Mouse (Mus musculus): Measurements from ENCODE around the gene Boc. TPM values are rescaled to one million over a fixed set of nuclear protein-coding genes. Genes with fewer than 3 reads are reported as not detected.

The Boc gene
- 10 to 100 TPM; 19.5 to 23.5 TPM for total RNA-seq (2021)
- long read RNA-seq, experiment 1, full-length matches to known transcripts: 4 of 22 reads
- long read RNA-seq, experiment 1, partial matches to known transcripts: 7 of 22 reads
- long read RNA-seq, experiment 1, other reads (novel, unspliced or antisense): 11 of 22 reads
- long read RNA-seq, experiment 2, full-length matches to known transcripts: 2 of 16 reads
- long read RNA-seq, experiment 2, partial matches to known transcripts: 6 of 16 reads
- long read RNA-seq, experiment 2, other reads (novel, unspliced or antisense): 8 of 16 reads

DNA sequence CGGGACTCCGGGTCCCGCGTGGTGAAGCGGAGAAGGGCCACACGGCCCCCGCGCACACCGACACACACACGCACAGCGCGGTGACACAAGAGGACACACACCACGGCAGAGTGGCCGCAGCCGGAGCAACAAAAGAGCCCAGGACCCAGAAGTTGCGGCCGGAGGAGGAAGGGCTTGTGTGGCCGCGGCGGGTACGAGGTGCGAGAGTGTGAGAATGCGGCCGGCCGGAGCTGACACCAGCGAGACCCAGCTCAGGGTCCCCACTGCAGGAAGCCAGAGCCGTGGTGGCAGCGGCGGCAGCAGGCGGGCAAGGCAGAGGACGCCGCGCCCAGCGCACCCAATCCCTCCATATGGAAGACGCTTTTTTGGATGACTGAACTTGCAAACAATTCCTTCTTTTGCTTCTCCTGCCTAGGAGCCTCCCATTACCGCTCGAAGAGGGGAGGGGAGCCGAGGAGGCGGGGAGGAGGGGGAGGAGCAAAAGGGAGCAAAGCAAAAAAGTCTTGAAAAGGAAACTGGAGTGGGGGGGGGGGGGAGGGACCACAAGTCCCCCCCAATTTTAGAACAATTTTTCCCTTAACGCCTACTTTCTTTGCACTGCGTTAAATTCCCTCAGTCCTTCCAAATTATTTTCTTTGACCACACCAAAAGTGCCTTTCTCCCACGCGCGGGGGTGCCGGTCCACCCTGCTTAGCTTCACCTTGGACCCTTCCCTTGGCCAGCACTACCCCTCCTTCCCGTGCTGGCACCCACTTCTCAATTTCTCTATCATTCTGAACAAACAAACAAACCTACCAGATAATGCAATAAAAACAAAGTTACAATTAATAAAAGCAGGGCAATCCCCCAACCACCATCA, at the start of gene Boc:
TSS of gene Boc (minus strand) at position 427 of the 859 bp plus-strand sequence.
- DNase-seq (ENCODE audit: low spot score in 2 of 2): peak; percentile 56 to 70

DNA sequence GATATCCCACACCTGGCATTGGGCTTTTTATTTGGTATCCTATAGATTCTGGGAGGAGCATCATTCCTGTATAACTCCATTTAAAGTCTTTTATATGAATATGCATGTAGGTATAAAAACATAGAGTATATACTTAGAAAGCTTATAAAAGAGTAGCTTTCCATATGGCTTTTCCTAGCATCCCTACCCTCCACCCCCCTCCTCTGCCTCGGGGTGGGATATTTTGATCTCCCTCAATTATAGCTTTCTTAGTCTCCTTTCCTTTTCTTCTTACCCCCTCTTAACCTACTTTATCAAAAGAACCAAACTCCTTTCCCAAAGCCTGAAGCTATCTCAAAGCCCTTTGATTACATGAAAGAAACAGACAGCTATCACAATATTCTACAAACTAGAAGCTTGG, 47.9 kb upstream of the Boc start:
- no peak for DNase-seq (ENCODE audit: low spot score in 2 of 2)

DNA sequence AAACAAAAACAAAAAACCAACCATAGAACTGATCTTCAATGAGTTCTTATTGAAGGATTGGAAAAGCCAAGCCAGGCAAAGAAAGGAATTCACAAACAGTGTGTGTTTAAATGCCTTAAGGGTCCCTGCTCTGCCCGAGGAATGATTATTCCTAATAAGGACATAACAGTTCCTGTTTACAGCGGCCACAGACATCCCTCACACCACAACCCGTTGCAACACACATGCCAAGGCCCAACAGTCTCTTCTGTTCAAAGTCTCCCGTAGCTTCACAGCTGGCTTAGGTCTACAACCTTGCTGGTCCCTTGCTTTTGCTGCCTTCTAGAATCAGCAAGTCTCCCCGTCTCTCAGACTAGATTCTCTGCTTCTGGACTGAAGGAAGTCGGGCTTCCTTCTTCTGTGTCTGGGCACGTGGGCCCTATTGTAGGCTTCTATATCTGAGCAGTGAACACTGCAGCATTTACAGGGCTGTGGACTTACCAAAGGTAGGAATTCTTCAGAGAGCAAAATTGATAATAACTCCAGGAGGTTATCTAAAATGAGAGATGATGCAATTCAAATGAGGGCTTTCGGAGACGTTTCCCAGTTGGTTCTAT, 45.4 kb upstream of the Boc start:
- DNase-seq (ENCODE audit: low spot score in 2 of 2): no peak

DNA sequence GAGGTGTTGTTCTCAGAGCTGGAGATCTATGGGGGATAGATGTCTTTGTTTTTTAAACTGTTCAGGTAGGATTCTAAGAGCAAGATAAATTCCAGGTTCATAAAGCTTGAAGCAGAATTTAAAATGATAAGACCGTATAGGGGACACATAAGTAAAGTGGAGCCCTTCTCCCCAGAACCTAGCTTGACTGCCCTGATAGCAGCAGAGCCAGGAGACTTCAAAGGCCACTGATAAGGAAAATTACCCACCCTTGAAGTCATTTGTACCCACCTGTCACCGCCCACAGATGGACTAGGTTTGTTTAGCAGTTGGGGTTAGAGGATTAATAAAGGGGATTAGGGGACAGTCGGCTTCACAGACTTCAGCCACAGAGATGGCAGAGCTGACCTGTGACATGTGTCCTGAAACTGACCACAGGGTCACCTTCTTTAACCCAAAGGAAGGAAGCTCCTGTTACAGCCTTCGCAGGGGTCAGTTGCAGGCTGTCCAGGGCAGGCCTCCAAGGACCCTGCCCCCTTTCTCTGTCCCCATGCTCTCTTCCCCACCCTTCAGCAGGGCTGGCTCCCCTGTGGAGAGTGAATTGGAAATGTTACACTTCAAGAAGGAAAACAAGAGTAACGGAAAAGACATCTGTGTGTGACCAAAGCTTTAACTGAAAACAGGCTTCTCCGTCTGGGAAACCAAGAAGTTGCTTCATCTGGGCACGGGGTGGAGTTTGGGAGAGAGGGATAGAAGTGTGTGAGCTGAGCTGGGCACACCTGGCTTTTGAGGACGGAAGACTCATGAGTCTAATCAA, 43.5 kb upstream of the Boc start:
- no peak for DNase-seq (ENCODE audit: low spot score in 2 of 2)

DNA sequence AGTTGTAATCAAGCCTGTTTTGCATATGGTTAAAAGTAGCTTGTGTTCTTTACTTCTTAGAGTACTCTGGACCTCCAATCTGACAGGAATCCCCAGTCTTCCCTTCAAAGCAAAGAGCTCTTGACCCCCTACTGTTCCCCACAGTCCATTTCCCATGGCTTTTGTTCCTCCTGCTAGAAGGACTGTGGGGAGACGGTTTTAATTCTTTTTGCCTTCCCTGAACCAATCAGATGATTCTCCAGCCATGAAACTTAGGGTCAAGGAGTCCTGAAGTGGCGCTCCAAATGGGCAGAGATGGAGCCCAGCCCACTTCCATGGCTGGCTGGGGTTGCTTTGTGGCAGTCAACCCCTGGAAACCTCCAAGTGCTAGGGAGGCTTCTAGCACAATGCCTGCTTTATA, 42.5 kb upstream of the Boc start:
- DNase-seq (ENCODE audit: low spot score in 2 of 2): no peak

DNA sequence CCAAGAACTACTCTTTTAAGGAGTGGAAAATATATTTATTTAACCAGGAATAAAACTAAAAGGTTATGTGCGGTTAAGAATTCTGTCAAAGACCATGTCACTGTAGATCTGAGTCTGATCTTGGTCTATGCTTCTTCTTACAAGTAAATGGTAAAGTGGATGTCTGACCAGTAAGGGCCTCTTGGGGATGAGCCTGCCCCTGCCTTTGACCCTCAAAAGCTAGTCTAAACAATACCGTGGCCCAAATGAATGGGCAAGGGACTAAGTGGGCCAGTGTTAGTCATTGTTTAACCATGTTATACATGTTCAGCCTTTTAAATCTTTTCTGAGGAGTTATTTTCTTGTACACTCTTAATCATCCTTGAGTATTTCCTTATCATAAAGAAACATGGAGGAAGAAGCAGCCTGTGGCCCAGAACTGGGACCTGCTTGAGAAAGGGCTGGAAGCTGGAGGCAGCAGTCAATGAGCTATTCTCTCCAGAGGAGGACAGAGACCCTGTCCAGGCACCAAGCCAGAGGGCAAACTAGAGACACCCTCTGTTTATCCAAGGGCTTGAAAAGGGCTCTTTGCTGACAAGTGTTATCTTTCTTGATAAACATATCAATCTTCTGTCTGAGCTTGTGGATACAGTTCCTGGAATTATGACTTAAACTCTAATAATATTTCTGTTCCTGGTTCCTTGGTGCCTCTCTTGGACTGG, 38.6 kb upstream of the Boc start:
- DNase-seq (ENCODE audit: low spot score in 2 of 2): no peak

DNA sequence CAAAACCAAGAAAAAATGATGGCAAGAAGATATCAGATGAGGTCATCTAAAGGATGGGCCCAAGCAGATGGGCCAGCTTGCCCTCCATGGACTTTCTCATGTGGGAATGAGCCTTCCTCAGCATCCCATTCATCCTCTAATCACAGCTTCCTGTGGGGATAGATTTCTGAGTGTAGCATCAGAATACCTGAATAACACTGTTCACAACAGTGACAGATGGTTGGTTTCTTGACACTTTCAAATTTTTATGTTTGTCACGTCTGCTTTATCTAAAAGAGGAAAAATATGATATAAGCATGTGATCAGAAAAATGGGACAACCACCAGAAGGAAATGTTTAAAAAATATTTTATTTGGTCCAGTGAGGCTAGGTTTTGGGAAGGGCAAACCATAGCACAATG, 30.8 kb upstream of the Boc start:
- DNase-seq (ENCODE audit: low spot score in 2 of 2): no peak

DNA sequence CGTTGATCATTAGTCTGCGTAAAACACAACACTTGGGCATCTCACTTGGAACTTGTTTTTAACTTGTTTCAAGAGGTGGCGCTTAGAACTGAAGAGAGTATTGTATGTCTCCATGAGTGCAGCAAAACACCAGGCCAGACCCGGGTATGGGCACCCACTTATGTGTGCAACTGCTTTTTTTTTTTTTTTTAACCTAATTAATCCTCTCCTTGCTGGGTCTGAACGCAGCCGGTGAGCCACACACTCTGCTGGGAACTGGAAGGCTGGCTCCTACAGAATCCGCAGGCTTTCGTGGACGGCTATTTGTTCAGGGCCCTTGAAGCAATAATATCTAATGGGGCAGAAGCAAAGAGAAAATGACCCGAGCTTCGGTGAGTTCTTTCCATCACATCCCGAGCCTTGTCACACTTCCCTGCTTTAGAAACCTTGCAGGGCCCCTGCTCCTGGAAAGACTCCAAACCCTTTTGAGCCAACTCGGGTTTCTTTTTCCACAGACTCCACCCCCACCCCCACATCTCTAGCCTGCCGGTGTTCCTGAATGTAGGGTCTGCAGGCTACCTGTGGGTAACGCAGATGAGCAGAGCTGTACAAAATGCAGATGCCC, 20.8 kb upstream of the Boc start:
- DNase-seq (ENCODE audit: low spot score in 2 of 2): no peak

DNA sequence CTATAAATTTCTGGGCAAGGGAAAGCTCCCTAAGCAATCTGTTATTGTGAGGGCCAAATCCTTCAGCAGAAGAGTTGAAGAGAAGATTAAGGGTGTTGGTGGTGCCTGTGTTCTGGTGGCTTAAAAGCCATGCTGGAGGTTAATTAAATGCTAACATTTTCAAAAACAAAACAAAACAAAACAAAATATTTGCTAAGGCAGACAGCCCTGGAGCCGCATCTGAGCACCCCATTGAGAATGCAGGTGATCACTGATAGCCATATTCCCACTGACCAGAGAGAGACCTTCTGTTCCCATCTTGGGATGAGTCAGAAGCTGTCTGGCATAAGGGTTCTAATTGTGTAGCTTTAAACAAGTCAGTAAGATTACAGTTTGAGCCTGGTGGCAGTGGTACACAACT, 19.9 kb upstream of the Boc start:
- DNase-seq (ENCODE audit: low spot score in 2 of 2): no peak

DNA sequence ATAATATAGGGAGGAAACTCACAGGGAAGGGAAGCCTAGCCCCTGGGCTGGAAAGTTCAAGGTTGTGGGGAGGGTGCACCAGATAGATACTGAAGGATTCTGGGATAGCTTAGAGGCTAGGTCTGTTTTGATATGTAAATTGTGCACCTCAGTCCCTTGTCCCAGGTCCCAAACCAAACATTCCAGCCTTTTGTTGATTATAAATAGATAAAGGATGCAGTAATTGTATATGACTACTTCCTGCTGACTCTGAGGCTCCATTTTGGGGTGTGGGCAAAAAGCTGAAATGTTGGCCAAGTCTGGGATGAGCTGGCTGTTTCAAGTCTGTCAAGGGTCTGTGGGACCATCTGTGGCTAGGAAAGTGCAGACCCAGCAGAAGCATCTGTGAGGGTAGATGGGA, 9.4 kb upstream of the Boc start:
- DNase-seq (ENCODE audit: low spot score in 2 of 2): no peak

DNA sequence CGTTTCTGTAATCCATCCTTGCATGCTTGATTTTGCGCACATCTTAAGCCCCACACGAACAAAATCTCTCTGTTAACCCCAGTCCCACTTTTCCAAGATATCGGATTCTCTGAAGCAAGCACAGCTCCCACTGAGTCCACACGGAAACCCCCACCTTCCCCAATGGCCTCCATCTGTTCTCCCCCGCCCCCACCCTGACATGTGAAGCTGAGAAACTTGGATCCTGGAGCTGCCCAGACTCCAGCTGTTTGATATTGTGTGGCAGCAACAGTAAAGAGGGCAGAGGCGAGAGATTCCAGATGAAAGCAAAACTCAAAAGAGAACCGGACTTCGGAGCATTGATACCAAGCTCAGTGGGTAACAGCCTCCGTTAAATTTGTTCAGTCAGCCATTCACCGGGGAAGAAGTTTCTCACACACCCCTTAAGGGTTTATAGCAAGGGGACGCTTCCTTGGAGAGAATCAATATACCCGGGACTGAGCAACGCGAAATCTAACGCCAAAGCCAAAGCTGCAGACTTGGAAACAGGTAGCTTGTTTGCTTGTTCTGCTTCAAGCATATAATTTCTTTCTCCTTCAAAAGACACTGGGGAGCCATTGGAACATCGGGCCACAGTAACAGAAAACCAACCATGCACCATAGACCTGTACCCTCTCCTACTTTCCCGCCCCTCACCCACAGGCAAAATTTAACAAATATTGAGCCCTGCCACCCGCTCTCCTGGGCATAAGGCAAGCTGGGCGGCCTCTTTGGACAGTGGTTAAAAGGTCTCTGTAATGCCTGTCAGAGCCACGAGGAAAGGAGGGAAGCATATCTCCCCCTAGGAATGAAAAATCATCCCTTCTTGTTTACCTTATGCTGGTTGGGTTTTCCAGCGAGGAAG, 6.9 kb upstream of the Boc start:
- DNase-seq (ENCODE audit: low spot score in 2 of 2): no peak

DNA sequence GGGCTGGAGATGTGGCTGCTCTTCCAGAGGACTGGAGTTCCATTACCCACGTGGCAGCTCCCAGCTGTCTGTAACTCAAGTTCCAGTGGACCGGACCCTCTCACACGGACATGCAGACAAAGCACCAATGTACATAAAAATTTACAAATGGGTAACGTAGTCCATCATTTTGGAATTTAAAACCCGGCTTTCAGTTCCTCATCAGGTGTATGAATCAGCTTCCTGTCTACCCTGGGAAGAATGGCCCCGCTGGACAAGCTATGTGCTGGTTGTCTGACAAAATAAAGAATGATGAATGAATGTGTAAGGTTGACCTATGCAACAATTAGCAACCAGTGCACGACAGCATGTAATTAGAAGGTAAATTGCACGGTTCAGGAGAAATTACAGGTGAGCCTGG, 5.7 kb upstream of the Boc start:
- no peak for DNase-seq (ENCODE audit: low spot score in 2 of 2)

DNA sequence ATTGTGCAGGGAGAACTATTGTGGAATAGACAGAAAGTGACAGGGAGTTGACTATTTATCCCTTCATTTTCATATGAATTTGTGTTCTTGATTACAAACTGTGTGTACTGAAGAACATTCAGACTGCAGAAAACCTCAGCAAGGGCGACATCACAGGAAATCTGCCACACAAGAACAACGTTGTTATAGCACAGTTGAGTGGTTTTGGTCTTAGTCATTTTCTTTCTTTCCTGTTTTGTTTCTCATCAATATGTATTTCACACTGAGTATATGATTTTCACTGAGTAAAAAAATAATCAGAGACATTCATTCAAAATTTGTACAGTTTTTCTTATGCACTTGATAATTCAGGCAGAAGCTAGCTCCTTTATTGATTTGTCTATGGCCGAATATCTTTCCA, 3.4 kb upstream of the Boc start:
- DNase-seq (ENCODE audit: low spot score in 2 of 2): no peak

DNA sequence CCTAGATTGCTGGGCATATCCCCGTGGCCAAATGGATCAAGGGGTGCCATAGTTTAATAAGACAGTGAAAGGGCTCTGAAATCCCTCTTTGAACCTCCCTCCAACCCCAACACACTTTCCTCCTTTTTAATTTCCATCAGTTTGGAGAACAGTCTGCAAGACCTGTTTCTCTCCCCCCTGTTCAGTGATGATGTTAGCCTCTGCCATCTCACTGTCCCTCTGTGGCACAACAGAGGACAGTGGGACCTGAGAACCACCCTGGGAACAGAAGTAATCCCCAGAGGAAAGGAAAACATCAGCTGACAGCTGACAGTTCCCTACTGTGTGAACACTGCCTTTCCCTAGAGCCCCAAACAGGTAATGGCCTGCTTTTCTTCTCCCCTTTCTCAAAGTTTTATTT, 1.5 kb upstream of the Boc start:
- DNase-seq (ENCODE audit: low spot score in 2 of 2): no peak

DNA sequence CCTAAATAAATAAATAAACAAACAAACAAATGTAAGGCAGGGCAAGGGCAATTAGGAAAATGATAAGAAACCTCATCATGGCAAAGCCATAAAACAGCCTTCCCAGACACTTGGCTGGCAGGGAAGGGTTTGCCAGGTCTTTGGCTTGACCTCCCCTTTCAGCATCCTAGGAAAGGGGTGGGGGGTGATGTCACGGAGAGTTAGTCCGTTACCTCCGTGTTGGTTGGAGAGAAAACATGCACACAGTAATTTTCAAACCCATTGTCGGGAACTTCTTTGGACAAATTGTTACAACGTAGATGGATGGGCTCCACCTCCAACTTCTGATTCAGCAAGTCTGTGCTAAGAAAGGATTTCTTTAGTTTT, 616 bp upstream of the Boc start:
- no peak for DNase-seq (ENCODE audit: low spot score in 2 of 2)

DNA sequence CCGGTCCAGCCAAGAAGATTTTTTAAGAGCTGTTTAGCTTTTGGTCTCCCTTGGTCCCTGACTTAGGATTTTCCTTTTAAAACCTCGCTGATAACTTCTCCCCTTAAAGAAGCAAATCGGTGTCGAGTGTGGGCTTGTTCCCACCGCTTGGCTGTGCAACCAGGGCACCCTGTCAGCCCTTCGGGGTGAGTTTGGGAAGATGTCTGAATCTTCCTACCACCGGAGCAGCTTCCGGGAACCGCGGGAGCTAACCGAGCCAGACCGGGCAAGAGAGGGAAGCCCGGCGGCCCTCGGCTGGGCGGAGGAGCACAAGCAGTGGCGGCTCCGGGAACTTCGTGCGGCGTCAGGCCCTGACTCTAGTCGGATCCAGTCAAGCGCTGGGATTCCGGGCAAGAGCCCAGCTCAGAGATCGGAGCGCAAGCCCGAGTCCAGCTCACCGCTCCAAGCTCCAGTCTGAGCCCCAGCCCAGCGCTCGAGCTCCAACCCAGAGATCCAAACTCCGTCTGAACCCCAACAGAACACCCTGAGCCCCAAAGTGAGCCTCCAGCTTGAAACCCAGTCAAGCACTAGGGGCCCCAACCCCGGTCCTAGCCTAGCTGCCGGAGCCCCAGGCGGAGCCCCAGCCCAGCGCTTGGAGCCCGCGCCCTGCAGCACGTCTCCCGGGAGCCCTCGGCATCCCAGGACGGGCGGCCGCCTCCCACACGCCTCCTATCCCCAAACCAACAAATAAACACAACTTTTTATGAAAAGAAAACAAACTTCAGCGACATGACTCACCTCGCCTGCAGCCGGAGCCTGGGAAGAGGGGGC, 831 bp downstream of the Boc start:
- peak; percentile 66 to 67 for DNase-seq (ENCODE audit: low spot score in 2 of 2)

DNA sequence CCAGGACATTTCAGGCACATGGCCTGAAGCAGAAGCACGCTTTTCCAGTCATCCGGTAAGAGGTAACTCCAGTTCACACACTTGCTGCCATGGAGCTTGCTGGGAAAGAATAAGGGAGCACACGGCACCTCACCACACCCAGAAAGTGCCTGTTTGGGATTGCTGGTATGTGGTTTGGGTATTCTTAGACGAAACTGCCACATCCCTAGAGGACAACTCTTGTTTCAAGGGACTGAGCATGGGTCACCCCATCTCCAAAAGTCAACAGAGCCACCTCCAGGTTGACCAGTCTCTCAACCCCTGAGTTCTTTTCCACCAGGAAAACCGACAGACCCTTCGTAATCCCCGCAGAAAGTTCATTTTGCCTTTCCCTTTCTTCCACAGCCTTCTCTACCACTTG, 1.6 kb downstream of the Boc start:
- DNase-seq (ENCODE audit: low spot score in 2 of 2): no peak

DNA sequence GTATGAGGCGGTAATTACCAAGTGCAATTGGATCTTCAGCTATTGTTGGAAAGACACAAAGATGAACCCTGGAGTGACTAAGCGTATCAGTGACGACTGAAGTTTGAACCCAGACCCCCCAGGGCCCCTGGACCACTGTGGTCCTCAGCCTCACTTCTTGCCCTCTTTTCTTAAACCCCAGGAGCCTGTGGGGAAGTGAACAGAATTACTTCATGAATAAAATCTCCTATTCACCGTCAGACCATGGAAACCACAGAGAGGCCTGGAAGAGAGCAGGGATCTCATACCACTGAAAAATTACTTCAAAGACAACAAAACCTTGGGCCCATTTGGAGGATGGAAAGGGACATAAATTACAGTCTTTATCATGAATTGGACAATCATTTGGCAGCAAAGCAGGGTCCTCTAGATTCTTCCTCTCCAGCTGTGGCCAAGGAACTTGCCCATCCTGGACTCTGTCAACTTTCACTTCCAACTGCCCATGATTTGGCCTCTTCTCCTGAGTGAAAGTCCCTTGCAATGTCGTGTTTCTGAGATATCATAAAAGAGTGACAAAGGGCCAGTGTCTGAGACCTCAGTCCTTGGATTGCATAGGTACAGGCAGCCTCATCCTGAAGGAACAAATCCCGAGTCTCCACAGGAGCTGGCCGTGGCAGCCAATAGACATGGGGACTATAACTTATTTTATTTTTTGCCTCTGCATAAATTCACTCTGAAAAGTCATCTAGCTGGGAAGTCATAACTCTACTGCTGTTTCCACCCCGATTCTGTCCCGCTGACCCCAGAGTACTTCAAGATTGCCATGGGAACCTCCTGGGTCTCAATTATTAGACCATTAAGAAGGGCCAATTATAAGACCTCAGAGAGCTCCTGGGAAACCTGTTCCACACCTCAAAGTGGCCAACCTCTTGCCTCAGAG, 2.6 kb downstream of the Boc start:
- no peak for DNase-seq (ENCODE audit: low spot score in 2 of 2)

All from left cerebral cortex, adult 18-20 months (tissue).